Mouse (Mus musculus): ENCODE measurements around the gene C3. TPM values are rescaled to one million over a fixed set of nuclear protein-coding genes. Genes with fewer than 3 reads are reported as not detected.

C3 gene
- 0.03 and 0.15 TPM in 2 replicates for polyA plus RNA-seq (2016; fragmentation: Nextera tagmentation; extraction: Ambion mirVana)

DNA sequence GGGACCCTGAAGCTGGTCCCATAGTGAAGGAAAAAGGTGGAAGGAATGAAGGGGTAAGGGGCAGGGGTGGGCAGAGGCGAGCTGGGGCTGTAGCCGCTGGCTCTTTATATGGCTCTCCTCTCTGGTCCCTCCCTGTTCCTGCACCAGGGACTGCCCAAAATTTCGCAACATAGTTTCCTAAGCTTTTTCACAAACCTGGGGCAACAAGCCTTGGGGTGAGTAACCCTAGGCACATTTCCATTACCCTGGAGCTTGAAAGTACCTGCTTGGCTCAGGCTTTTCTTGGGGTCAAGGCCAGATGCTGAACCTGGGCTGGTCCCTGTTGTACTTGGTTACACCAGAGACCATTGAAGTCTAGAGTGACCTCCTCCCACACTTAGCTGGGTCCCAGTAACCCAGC is at the start of gene C3:
Gene C3, minus strand, starts transcription at position 123 of the 400 bp plus-strand sequence.
- Histone ChIP-seq H3K9me3 (replicated peaks) (no peaks in the 10 kb centered on the region), H3K4me3 (no peak within 1 kb of the TSS), H3K36me3 (no peaks in the 10 kb centered on the region), H3K4me1 (peaks cover 6% of the 10 kb centered on the region; the same call in 1 of the 2 replicates), H3K27ac (no peak within 1 kb of the TSS), H3K27me3 (ENCODE audit: low read depth, poor library complexity, severe bottlenecking) (peaks cover 19% of the 10 kb centered on the region)
- WGBS = 84% methylated on average over 3 of the region's 3 CpGs
- DNase-seq (ENCODE audit: low spot score) = no peak

DNA sequence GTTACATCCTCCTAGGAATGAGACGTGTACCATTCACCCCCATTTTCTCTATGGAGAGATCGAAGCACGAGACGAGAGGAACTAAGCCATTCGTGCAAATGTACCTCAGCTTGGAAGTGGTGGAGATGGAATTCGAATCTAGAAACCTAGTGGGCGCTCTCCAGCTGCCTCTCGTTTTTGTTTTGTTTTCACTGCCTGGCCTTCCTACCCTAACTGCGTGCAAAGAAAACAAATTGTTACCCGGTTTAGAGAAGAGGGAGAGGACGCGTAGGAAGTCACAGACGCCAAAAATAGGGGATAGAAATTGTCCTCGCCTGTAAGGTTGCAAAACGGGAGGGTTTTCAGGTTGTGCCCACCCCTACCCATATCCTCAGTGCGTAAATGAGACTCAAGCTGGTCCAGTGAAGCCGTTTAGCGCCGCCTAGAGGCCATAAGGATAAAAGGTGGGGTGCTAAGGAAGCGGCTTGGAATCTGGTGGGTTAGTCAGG is 48.7 kb upstream of the C3 start:
- no peaks in the 10 kb centered on the region for H3K9me3 ChIP-seq (replicated peaks)
- no peaks in the 10 kb centered on the region for H3K36me3 ChIP-seq
- 1% methylated on average over 20 of the region's 20 CpGs for WGBS
- H3K27ac ChIP-seq = no peak overlapping the region
- DNase-seq (ENCODE audit: low spot score) = peak; percentile 84
- peak overlapping the region; percentile 53 for H3K4me3 ChIP-seq
- peaks cover 21% of the 10 kb centered on the region for H3K4me1 ChIP-seq
- peaks cover 77% of the 10 kb centered on the region for H3K27me3 ChIP-seq (ENCODE audit: low read depth, poor library complexity, severe bottlenecking)

GRCm38 (mm10) chr17:57275997-57276351 is 48.0 kb upstream of the C3 start:
- Histone ChIP-seq H3K4me3 (peak overlapping the region; percentile 53), H3K9me3 (replicated peaks) (no peaks in the 10 kb centered on the region), H3K27ac (no peak overlapping the region), H3K36me3 (no peaks in the 10 kb centered on the region), H3K4me1 (peaks cover 21% of the 10 kb centered on the region), H3K27me3 (ENCODE audit: low read depth, poor library complexity, severe bottlenecking) (peaks cover 77% of the 10 kb centered on the region)
- 3% methylated on average over 13 of the region's 13 CpGs for WGBS
- DNase-seq (ENCODE audit: low spot score) = peak; percentile 45

GRCm38 (mm10) chr17:57275111-57275996 is 47.4 kb upstream of the C3 start:
- Histone ChIP-seq H3K27me3 (ENCODE audit: low read depth, poor library complexity, severe bottlenecking) (peaks cover 76% of the 10 kb centered on the region), H3K36me3 (no peaks in the 10 kb centered on the region), H3K27ac (no peak overlapping the region), H3K4me3 (peak overlapping the region; percentile 53), H3K4me1 (peaks cover 21% of the 10 kb centered on the region), H3K9me3 (replicated peaks) (no peaks in the 10 kb centered on the region)
- DNase-seq (ENCODE audit: low spot score) = peak; percentile 76
- under 1% methylated on average over 52 of the region's 53 CpGs for WGBS

- Histone ChIP-seq H3K27me3 (ENCODE audit: low read depth, poor library complexity, severe bottlenecking) (peaks cover 69% of the 10 kb centered on the region), H3K36me3 (no peaks in the 10 kb centered on the region), H3K9me3 (replicated peaks) (no peaks in the 10 kb centered on the region), H3K4me1 (peaks cover 21% of the 10 kb centered on the region), H3K4me3 (peak overlapping the region; percentile 53), H3K27ac (no peak overlapping the region)
- no peak for DNase-seq (ENCODE audit: low spot score)
- WGBS = 5% methylated on average over 15 of the region's 15 CpGs
Measured at GRCm38 (mm10) chr17:57274686-57275085, 46.8 kb upstream of the C3 start.

- Histone ChIP-seq H3K36me3 (no peaks in the 10 kb centered on the region), H3K9me3 (replicated peaks) (no peaks in the 10 kb centered on the region), H3K4me3 (no peak overlapping the region), H3K27me3 (ENCODE audit: low read depth, poor library complexity, severe bottlenecking) (peaks cover 61% of the 10 kb centered on the region), H3K4me1 (peaks cover 19% of the 10 kb centered on the region), H3K27ac (no peak overlapping the region)
- no peak for DNase-seq (ENCODE audit: low spot score)
- WGBS = 31% methylated on average over 7 of the region's 7 CpGs
Measured at GRCm38 (mm10) chr17:57273846-57274245, 45.9 kb upstream of the C3 start.

DNA sequence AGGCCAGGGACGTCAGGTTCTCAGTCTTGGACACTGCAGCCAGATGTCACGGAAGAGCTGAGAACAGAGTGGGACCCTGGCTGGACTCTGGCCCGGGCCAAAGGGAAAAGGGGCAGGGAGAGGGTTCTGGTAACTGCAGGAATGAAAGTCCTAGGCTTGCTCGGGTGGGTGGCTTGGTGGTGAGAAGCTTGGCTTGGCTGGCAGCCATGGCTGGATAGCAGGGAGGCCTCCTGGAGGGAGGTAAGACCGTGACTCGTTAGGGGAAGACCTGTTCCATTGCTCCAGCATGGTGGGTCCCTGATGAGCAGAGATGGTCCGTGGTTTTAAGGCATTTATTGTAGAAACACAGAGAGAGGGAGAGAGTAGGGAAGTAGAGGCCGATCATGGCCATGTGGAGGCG is 43.4 kb upstream of the C3 start:
- Histone ChIP-seq H3K27me3 (ENCODE audit: low read depth, poor library complexity, severe bottlenecking) (peaks cover 44% of the 10 kb centered on the region), H3K4me3 (no peak overlapping the region), H3K36me3 (no peaks in the 10 kb centered on the region), H3K9me3 (replicated peaks) (no peaks in the 10 kb centered on the region), H3K4me1 (peaks cover 16% of the 10 kb centered on the region), H3K27ac (no peak overlapping the region)
- 74% methylated on average over 9 of the region's 9 CpGs for WGBS
- DNase-seq (ENCODE audit: low spot score) = no peak

DNA sequence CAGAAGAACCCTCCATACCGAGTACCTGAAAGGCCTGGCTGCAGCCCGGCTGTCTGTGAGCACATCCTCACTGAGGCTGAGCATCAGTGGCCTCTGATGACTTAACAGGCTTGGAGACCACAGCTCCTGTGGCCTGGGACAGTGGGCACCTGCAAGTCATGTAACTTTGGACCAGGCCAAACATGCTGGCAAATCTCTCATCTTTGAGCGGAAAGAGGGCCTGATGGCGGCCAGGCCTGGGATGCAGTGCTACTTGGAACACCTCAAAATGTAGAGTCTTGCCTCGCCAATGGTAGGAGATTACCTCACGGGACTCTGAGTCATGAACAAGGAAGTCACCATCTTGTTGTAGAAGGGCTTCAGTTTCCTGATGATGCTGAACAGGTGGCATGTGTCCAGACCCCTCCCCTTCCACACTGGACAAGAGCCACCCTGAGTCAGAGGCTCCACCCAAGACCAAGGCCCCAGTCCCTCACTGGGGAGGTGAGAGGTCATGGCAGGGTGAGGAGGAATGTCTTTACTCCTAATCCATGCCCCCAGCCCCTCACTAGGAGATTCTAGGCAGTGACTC is 39.7 kb upstream of the C3 start:
- no peak overlapping the region for H3K4me3 ChIP-seq
- no peak overlapping the region for H3K27ac ChIP-seq
- DNase-seq (ENCODE audit: low spot score) = no peak
- H3K27me3 ChIP-seq (ENCODE audit: low read depth, poor library complexity, severe bottlenecking) = peaks cover 9% of the 10 kb centered on the region
- WGBS = 95% methylated on average over 6 of the region's 6 CpGs
- peaks cover 19% of the 10 kb centered on the region for H3K36me3 ChIP-seq
- peaks cover 10% of the 10 kb centered on the region for H3K4me1 ChIP-seq
- H3K9me3 ChIP-seq (replicated peaks) = no peaks in the 10 kb centered on the region

DNA sequence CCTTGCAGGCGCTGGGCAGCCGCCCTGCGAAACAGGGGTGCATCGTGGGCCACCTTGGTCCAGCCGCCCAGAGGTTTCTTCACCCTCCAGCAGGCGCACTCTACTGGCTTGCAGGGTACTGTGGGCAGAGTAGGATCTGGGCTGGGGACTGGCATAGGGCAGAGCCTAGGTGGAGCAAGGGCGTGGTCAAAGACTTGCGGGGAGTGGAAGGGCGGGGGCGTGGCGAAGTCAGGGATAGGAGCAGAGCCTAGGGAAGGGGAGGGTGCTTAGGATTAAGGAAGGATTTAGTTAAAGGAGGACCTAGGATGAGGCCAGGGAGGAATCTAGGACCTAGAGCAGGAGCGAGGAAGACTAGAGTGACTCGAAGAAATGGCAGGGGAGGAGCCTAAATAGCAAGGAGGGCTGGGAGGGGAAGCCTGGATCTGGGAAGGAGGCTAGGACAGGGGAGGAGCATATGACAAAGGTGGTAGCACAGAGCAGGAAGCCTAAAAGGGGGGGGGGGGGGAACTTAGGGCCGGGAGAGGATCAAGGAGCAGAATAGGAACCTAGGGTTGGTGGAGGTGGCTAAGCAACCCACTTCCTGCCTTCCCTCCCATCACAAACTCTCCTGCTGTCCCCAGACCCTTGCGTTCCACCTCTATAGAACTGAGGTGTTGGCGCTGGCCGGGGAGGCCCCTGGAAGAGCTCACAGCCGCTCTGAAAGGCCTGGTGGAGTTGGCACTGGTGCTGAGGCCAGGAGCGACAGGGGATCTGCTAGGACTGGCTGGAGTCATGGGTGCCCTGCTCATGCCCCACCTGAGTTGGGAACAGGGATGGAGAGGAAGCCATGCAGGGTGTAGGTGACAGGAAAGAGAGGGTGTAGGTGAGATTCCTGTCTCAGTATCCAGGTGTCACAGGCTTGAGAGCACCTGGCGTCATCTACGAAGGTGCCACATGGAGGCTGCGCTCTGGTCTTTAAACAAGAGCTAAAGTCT is 37.3 kb upstream of the C3 start:
- peak overlapping the region; percentile 25 for H3K4me3 ChIP-seq
- peaks cover 10% of the 10 kb centered on the region for H3K4me1 ChIP-seq
- H3K27ac ChIP-seq = peak overlapping the region; percentile 8; the same call in 1 of the 2 replicates
- peaks cover 43% of the 10 kb centered on the region for H3K36me3 ChIP-seq
- H3K9me3 ChIP-seq (replicated peaks) = no peaks in the 10 kb centered on the region
- WGBS = 25% methylated on average over 21 of the region's 22 CpGs
- no peak for DNase-seq (ENCODE audit: low spot score)
- no peaks in the 10 kb centered on the region for H3K27me3 ChIP-seq (ENCODE audit: low read depth, poor library complexity, severe bottlenecking)

DNA sequence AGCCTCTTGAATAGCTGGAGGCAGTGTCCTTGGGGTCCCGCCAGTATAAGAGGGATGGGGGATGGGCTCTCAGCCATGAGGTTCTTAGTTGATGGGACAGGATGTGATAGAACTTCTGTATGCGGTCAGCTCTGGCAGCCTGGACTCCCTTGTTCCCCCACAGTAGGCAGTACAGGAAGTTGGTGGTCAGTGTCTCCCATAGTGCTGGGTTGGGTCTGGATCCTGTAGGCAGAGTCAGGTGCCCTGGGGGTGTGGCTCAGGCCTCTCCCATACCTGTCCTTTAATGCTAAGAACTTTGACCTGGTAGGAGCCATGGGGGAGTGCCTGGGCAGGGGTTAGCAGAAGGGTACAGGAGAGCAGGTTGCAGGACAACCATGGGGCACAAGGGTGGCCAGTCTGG is 36.2 kb upstream of the C3 start:
- Histone ChIP-seq H3K4me3 (no peak overlapping the region), H3K4me1 (peaks cover 10% of the 10 kb centered on the region), H3K9me3 (replicated peaks) (no peaks in the 10 kb centered on the region), H3K27ac (no peak overlapping the region), H3K27me3 (ENCODE audit: low read depth, poor library complexity, severe bottlenecking) (no peaks in the 10 kb centered on the region), H3K36me3 (peaks cover 54% of the 10 kb centered on the region)
- DNase-seq (ENCODE audit: low spot score) = no peak
- 81% methylated on average over 2 of the region's 2 CpGs for WGBS

DNA sequence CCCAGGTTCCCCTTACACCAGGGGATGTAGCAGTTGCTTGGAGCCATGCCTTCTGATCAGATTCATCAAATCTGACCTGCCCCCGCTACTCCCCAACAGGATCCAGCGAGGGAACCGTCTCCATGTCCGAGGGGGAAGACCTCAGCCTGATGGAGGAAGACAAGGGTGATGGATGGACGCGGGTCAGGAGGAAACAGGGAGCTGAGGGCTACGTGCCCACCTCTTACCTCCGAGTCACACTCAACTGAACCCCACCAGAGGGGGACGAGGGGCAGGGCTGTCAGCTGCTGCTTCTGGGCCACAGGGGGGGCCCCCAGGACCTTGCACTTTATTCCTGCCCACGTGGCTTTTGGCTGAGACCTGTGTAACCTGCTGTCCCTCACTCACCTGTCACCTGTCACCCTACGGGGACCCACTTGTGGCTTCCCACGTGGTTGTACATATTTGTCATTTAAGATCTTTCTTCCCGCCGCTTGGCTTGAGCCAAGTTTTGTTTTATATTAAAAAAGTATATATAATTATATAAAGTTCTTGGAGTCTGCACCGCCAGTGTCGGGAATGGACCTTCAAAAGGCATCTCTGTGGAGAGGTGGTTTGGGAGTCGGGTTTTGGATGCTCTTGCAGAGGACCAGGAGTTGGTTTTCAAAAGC is 35.1 kb upstream of the C3 start:
- Histone ChIP-seq H3K9me3 (replicated peaks) (no peaks in the 10 kb centered on the region), H3K27ac (no peak overlapping the region), H3K4me3 (no peak overlapping the region), H3K36me3 (peaks cover 65% of the 10 kb centered on the region), H3K27me3 (ENCODE audit: low read depth, poor library complexity, severe bottlenecking) (no peaks in the 10 kb centered on the region), H3K4me1 (peaks cover 10% of the 10 kb centered on the region)
- DNase-seq (ENCODE audit: low spot score) = no peak
- 91% methylated on average over 17 of the region's 17 CpGs for WGBS

- Histone ChIP-seq H3K27me3 (ENCODE audit: low read depth, poor library complexity, severe bottlenecking) (no peaks in the 10 kb centered on the region), H3K27ac (no peak overlapping the region), H3K9me3 (replicated peaks) (no peaks in the 10 kb centered on the region), H3K4me3 (no peak overlapping the region), H3K36me3 (peaks cover 76% of the 10 kb centered on the region), H3K4me1 (peaks cover 10% of the 10 kb centered on the region)
- WGBS = 65% methylated on average over 1 of the region's 1 CpGs
- no peak for DNase-seq (ENCODE audit: low spot score)
Measured at GRCm38 (mm10) chr17:57261796-57262195, 33.9 kb upstream of the C3 start.
